Mouse (Mus musculus): Measurements from ENCODE around the gene Ehd1. TPM values are rescaled to one million over a fixed set of nuclear protein-coding genes. Genes with fewer than 3 reads are reported as not detected.
A peak's percentile ranks its signal among the peaks of the same experiment; 100 is the strongest.

Gene Ehd1
- polyA plus RNA-seq, 1 experiment from 2014 or later, result 68.4 TPM

- Histone ChIP-seq H3K4me3 (ENCODE audit: low read depth, low read length) (no peak overlapping the region), H3K9ac (ENCODE audit: low read depth, low read length) (no peak overlapping the region), H3K36me3 (ENCODE audit: control insufficient read depth, insufficient read depth, low read length) (peaks cover 57% of the 10 kb centered on the region), H3K27ac (replicated peaks; ENCODE audit: low read depth, low read length) (no peak overlapping the region), H3K27me3 (replicated peaks; ENCODE audit: control insufficient read depth, insufficient read depth, low read length) (no peaks in the 10 kb centered on the region), H3K4me2 (ENCODE audit: low read depth, low read length) (no peak overlapping the region), H3K4me1 (ENCODE audit: control insufficient read depth, insufficient read depth, low read length) (peaks cover 26% of the 10 kb centered on the region), H3K9me3 (ENCODE audit: control insufficient read depth, low read length) (no peaks in the 10 kb centered on the region)
- ATAC-seq (ENCODE audit: low read depth) (no peak), DNase-seq (ENCODE audit: low spot score) (no peak)
- WGBS, result 87% methylated on average over 7 of the region's 7 CpGs
Observed at GRCm38 (mm10) chr19:6280554-6280953, 4.0 kb downstream of the Ehd1 start.

GRCm38 (mm10) chr19:6281122-6282020 lies 4.8 kb downstream of the Ehd1 start:
- H3K9ac ChIP-seq (ENCODE audit: low read depth, low read length), result no peak overlapping the region
- DNase-seq (ENCODE audit: low spot score) (no peak), ATAC-seq (ENCODE audit: low read depth) (no peak)
- H3K4me2 ChIP-seq (ENCODE audit: low read depth, low read length), result no peak overlapping the region
- H3K4me1 ChIP-seq (ENCODE audit: control insufficient read depth, insufficient read depth, low read length), result peaks cover 19% of the 10 kb centered on the region
- 84% methylated on average over 13 of the region's 14 CpGs for WGBS
- H3K9me3 ChIP-seq (ENCODE audit: control insufficient read depth, low read length), result no peaks in the 10 kb centered on the region
- H3K4me3 ChIP-seq (ENCODE audit: low read depth, low read length), result no peak overlapping the region
- peaks cover 64% of the 10 kb centered on the region for H3K36me3 ChIP-seq (ENCODE audit: control insufficient read depth, insufficient read depth, low read length)
- no peaks in the 10 kb centered on the region for H3K27me3 ChIP-seq (replicated peaks; ENCODE audit: control insufficient read depth, insufficient read depth, low read length)
- H3K27ac ChIP-seq (replicated peaks; ENCODE audit: low read depth, low read length), result no peak overlapping the region

- Histone ChIP-seq H3K4me3 (ENCODE audit: low read depth, low read length) (no peak overlapping the region), H3K4me2 (ENCODE audit: low read depth, low read length) (no peak overlapping the region), H3K36me3 (ENCODE audit: control insufficient read depth, insufficient read depth, low read length) (peaks cover 70% of the 10 kb centered on the region), H3K9me3 (ENCODE audit: control insufficient read depth, low read length) (no peaks in the 10 kb centered on the region), H3K9ac (ENCODE audit: low read depth, low read length) (no peak overlapping the region), H3K4me1 (ENCODE audit: control insufficient read depth, insufficient read depth, low read length) (peaks cover 19% of the 10 kb centered on the region), H3K27ac (replicated peaks; ENCODE audit: low read depth, low read length) (no peak overlapping the region), H3K27me3 (replicated peaks; ENCODE audit: control insufficient read depth, insufficient read depth, low read length) (no peaks in the 10 kb centered on the region)
- no peak for ATAC-seq (ENCODE audit: low read depth)
- 80% methylated on average over 5 of the region's 5 CpGs for WGBS
- no peak for DNase-seq (ENCODE audit: low spot score)
Observed at GRCm38 (mm10) chr19:6283001-6283400, 6.5 kb downstream of the Ehd1 start.

- H3K4me2 ChIP-seq (ENCODE audit: low read depth, low read length), result no peak overlapping the region
- no peak overlapping the region; the same call in 1 of the 2 replicates for H3K9ac ChIP-seq (ENCODE audit: low read depth, low read length)
- peaks cover 6% of the 10 kb centered on the region for H3K4me1 ChIP-seq (ENCODE audit: control insufficient read depth, insufficient read depth, low read length)
- 87% methylated on average over 12 of the region's 12 CpGs for WGBS
- ATAC-seq (ENCODE audit: low read depth) (no peak), DNase-seq (ENCODE audit: low spot score) (no peak)
- H3K27ac ChIP-seq (replicated peaks; ENCODE audit: low read depth, low read length), result no peak overlapping the region
- peaks cover 72% of the 10 kb centered on the region for H3K36me3 ChIP-seq (ENCODE audit: control insufficient read depth, insufficient read depth, low read length)
- H3K4me3 ChIP-seq (ENCODE audit: low read depth, low read length), result no peak overlapping the region
- no peaks in the 10 kb centered on the region for H3K27me3 ChIP-seq (replicated peaks; ENCODE audit: control insufficient read depth, insufficient read depth, low read length)
- H3K9me3 ChIP-seq (ENCODE audit: control insufficient read depth, low read length), result no peaks in the 10 kb centered on the region
Observed at GRCm38 (mm10) chr19:6284502-6284901, 8.0 kb downstream of the Ehd1 start.

GRCm38 (mm10) chr19:6285226-6285625 lies 8.7 kb downstream of the Ehd1 start:
- Histone ChIP-seq H3K36me3 (ENCODE audit: control insufficient read depth, insufficient read depth, low read length) (peaks cover 75% of the 10 kb centered on the region), H3K27me3 (replicated peaks; ENCODE audit: control insufficient read depth, insufficient read depth, low read length) (no peaks in the 10 kb centered on the region), H3K4me3 (ENCODE audit: low read depth, low read length) (no peak overlapping the region), H3K9me3 (ENCODE audit: control insufficient read depth, low read length) (no peaks in the 10 kb centered on the region), H3K4me1 (ENCODE audit: control insufficient read depth, insufficient read depth, low read length) (no peaks in the 10 kb centered on the region), H3K4me2 (ENCODE audit: low read depth, low read length) (no peak overlapping the region), H3K27ac (replicated peaks; ENCODE audit: low read depth, low read length) (no peak overlapping the region), H3K9ac (ENCODE audit: low read depth, low read length) (no peak overlapping the region)
- DNase-seq (ENCODE audit: low spot score) (no peak), ATAC-seq (ENCODE audit: low read depth) (no peak)
- 51% methylated on average over 8 of the region's 8 CpGs for WGBS

- Histone ChIP-seq H3K4me1 (ENCODE audit: control insufficient read depth, insufficient read depth, low read length) (no peaks in the 10 kb centered on the region), H3K9ac (ENCODE audit: low read depth, low read length) (peak overlapping the region; percentile 5; the same call in 1 of the 2 replicates), H3K9me3 (ENCODE audit: control insufficient read depth, low read length) (no peaks in the 10 kb centered on the region), H3K4me2 (ENCODE audit: low read depth, low read length) (no peak overlapping the region), H3K27ac (replicated peaks; ENCODE audit: low read depth, low read length) (no peak overlapping the region), H3K36me3 (ENCODE audit: control insufficient read depth, insufficient read depth, low read length) (peaks cover 70% of the 10 kb centered on the region), H3K27me3 (replicated peaks; ENCODE audit: control insufficient read depth, insufficient read depth, low read length) (no peaks in the 10 kb centered on the region), H3K4me3 (ENCODE audit: low read depth, low read length) (no peak overlapping the region)
- ATAC-seq (ENCODE audit: low read depth), result no peak
- 73% methylated on average over 7 of the region's 7 CpGs for WGBS
- no peak for DNase-seq (ENCODE audit: low spot score)
Observed at GRCm38 (mm10) chr19:6285632-6286433, 9.3 kb downstream of the Ehd1 start.

GRCm38 (mm10) chr19:6286434-6287401 lies 10.2 kb downstream of the Ehd1 start:
- H3K4me3 ChIP-seq (ENCODE audit: low read depth, low read length), result no peak overlapping the region
- WGBS, result 89% methylated on average over 19 of the region's 19 CpGs
- H3K9ac ChIP-seq (ENCODE audit: low read depth, low read length), result peak overlapping the region; percentile 5; the same call in 1 of the 2 replicates
- no peaks in the 10 kb centered on the region for H3K4me1 ChIP-seq (ENCODE audit: control insufficient read depth, insufficient read depth, low read length)
- H3K4me2 ChIP-seq (ENCODE audit: low read depth, low read length), result no peak overlapping the region
- no peaks in the 10 kb centered on the region for H3K9me3 ChIP-seq (ENCODE audit: control insufficient read depth, low read length)
- H3K36me3 ChIP-seq (ENCODE audit: control insufficient read depth, insufficient read depth, low read length), result peaks cover 66% of the 10 kb centered on the region
- H3K27ac ChIP-seq (replicated peaks; ENCODE audit: low read depth, low read length), result no peak overlapping the region
- DNase-seq (ENCODE audit: low spot score), result peak; percentile 29
- no peaks in the 10 kb centered on the region for H3K27me3 ChIP-seq (replicated peaks; ENCODE audit: control insufficient read depth, insufficient read depth, low read length)
- ATAC-seq (ENCODE audit: low read depth), result peak; percentile 35; the same call in 1 of the 2 replicates
